Mouse (Mus musculus): ENCODE results near the gene Pifo.

Pifo gene

GRCm38 (mm10) chr3:105958204-105958603 is 56.2 kb downstream of the Pifo start:
- DNase-seq (ENCODE audit: extremely low read depth, insufficient read length, low spot score), result no peak

GRCm38 (mm10) chr3:105957235-105957634 is 57.2 kb downstream of the Pifo start:
- DNase-seq (ENCODE audit: extremely low read depth, insufficient read length, low spot score), result no peak

GRCm38 (mm10) chr3:105951348-105951747 is 63.1 kb downstream of the Pifo start:
- DNase-seq (ENCODE audit: extremely low read depth, insufficient read length, low spot score), result no peak
